Mouse (Mus musculus) adrenal gland, adult 2 months (tissue): ENCODE measurements around the gene B9d1. TPM values are rescaled to one million over a fixed set of nuclear protein-coding genes. Genes with fewer than 3 reads are reported as not detected.

Experiments used
- DNase-seq: peaks from one replicate; pipeline ENCODE4 v3.0.0; 2021
- polyA plus RNA-seq: library from polyadenylated mRNA; depleted of rRNA; stranded (reverse); fragments of >200 nt; gene quantifications from 2 replicates; pipeline ENCODE4 v1.2.3, GENCODE M21; 2012
- total RNA-seq, 2 experiments: library from RNA; stranded (reverse); gene quantifications; 2 replicates each; pipeline ENCODE4 v1.2.3; 2021

Gene B9d1
- total and polyA plus RNA-seq, 3 experiments, result 16.4 to 21.1 (median 18.1) TPM

GRCm38 (mm10) chr11:61489085-61489484 is 15.9 kb upstream of the B9d1 start:
- DNase-seq, result no peak

GRCm38 (mm10) chr11:61489874-61490273 is 15.1 kb upstream of the B9d1 start:
- DNase-seq, result no peak

GRCm38 (mm10) chr11:61490944-61491520 is 13.9 kb upstream of the B9d1 start:
- DNase-seq, result no peak

GRCm38 (mm10) chr11:61492749-61493401 is 12.1 kb upstream of the B9d1 start:
- no peak for DNase-seq

GRCm38 (mm10) chr11:61493525-61494128 is 11.3 kb upstream of the B9d1 start:
- DNase-seq, result peak; percentile 63

GRCm38 (mm10) chr11:61494129-61494997 is 10.6 kb upstream of the B9d1 start, which contains the start of gene Mapk7:
Gene Mapk7 (minus strand): TSS chr11:61494406.
- DNase-seq, result peak; percentile 99

GRCm38 (mm10) chr11:61495528-61495927 is 9.4 kb upstream of the B9d1 start:
- DNase-seq, result no peak

GRCm38 (mm10) chr11:61497490-61497889 is 7.5 kb upstream of the B9d1 start:
- no peak for DNase-seq

GRCm38 (mm10) chr11:61498736-61499504 is 6.0 kb upstream of the B9d1 start:
- no peak for DNase-seq

- no peak for DNase-seq
Measured at GRCm38 (mm10) chr11:61503933-61504332, 1.0 kb upstream of the B9d1 start.

GRCm38 (mm10) chr11:61514953-61515352 is 10.0 kb downstream of the B9d1 start:
- peak; percentile 25 for DNase-seq

GRCm38 (mm10) chr11:61517971-61518370 is 13.0 kb downstream of the B9d1 start:
- no peak for DNase-seq

GRCm38 (mm10) chr11:61518871-61519270 is 13.9 kb downstream of the B9d1 start:
- no peak for DNase-seq

- no peak for DNase-seq
Measured at GRCm38 (mm10) chr11:61519484-61520107, 14.7 kb downstream of the B9d1 start.

GRCm38 (mm10) chr11:61526872-61527271 is 21.9 kb downstream of the B9d1 start:
- peak; percentile 41 for DNase-seq

- DNase-seq, result peak; percentile 53
Measured at GRCm38 (mm10) chr11:61529268-61529713, 24.3 kb downstream of the B9d1 start.

GRCm38 (mm10) chr11:61532820-61533219 is 27.9 kb downstream of the B9d1 start:
- peak; percentile 51 for DNase-seq

- DNase-seq, result peak; percentile 49
Measured at GRCm38 (mm10) chr11:61533571-61533970, 28.6 kb downstream of the B9d1 start.

- no peak for DNase-seq
Measured at GRCm38 (mm10) chr11:61535530-61535929, 30.6 kb downstream of the B9d1 start.

- no peak for DNase-seq
Measured at GRCm38 (mm10) chr11:61536952-61537351, 32.0 kb downstream of the B9d1 start.

- DNase-seq, result no peak
Measured at GRCm38 (mm10) chr11:61537362-61537761, 32.4 kb downstream of the B9d1 start.
